Mouse (Mus musculus): ENCODE measurements around the gene Wdr18.

GRCm38 (mm10) chr10:79918231-79919078 is 41.5 kb upstream of the Wdr18 start:
- TF ChIP-seq CTCF (IDR thresholded peaks at IDR 0.05; ENCODE audit: low read depth, low read length) = no peak
- TF ChIP-seq POLR2A (IDR thresholded peaks at IDR 0.05; ENCODE audit: extremely low read depth, insufficient read depth, low read length) = no peak
